Mouse (Mus musculus): ENCODE data around the gene Gm19402.

Gene Gm19402

GRCm38 (mm10) chr10:77690356-77690807 is at the start of gene Gm19402:
Gene Gm19402, minus strand, starts transcription at chr10:77690757.
- in situ Hi-C loops (cut with MboI, MseI), result loop anchor here (25.0 kb wide), 1 partner anchor 1947 kb away; the partner anchor contains the start of genes Odf3l2 and Shc2

GRCm38 (mm10) chr10:77738929-77739328 is 48.4 kb upstream of the Gm19402 start:
- in situ Hi-C loops (cut with MboI, MseI), result no loop called here

GRCm38 (mm10) chr10:77735928-77736327 is 45.4 kb upstream of the Gm19402 start:
- in situ Hi-C loops (cut with MboI, MseI), result no loop called here

- in situ Hi-C loops (cut with MboI, MseI), result no loop called here
These were observed 38.7 kb upstream of the Gm19402 start for GRCm38 (mm10) chr10:77729241-77729640.

GRCm38 (mm10) chr10:77728280-77728679 is 37.7 kb upstream of the Gm19402 start:
- in situ Hi-C loops (cut with MboI, MseI), result no loop called here

GRCm38 (mm10) chr10:77726186-77726585 is 35.6 kb upstream of the Gm19402 start, which contains the start of gene Gm10100:
Gene Gm10100, plus strand, starts transcription at chr10:77726486.
- in situ Hi-C loops (cut with MboI, MseI), result no loop called here

GRCm38 (mm10) chr10:77724855-77725254 is 34.3 kb upstream of the Gm19402 start:
- in situ Hi-C loops (cut with MboI, MseI), result loop anchor here (25.0 kb wide), 1 partner anchor 1012 kb away; no protein-coding TSS in a partner anchor

- in situ Hi-C loops (cut with MboI, MseI), result loop anchor here (25.0 kb wide), 1 partner anchor 1017 kb away; no protein-coding TSS in a partner anchor
These were observed 29.7 kb upstream of the Gm19402 start, which contains the start of gene Krtap12-1 for GRCm38 (mm10) chr10:77720299-77720698. Gene Krtap12-1, plus strand, starts transcription at chr10:77720599.

GRCm38 (mm10) chr10:77715507-77715906 is 24.9 kb upstream of the Gm19402 start, which contains the start of gene Gm10142:
Gene Gm10142, plus strand, starts transcription at chr10:77715807.
- in situ Hi-C loops (cut with MboI, MseI), result loop anchor here (25.0 kb wide), 1 partner anchor 1022 kb away; no protein-coding TSS in a partner anchor

- in situ Hi-C loops (cut with MboI, MseI), result loop anchor here (25.0 kb wide), 1 partner anchor 1024 kb away; no protein-coding TSS in a partner anchor
These were observed 23.2 kb upstream of the Gm19402 start for GRCm38 (mm10) chr10:77713734-77714133.

- in situ Hi-C loops (cut with MboI, MseI), result loop anchor here (25.0 kb wide), 1 partner anchor 1026 kb away; no protein-coding TSS in a partner anchor
These were observed 20.6 kb upstream of the Gm19402 start, which contains the start of gene Gm10024 for GRCm38 (mm10) chr10:77711157-77711556. Gene Gm10024, plus strand, starts transcription at chr10:77711457.

- in situ Hi-C loops (cut with MboI, MseI), result loop anchor here (25.0 kb wide), 1 partner anchor 1027 kb away; no protein-coding TSS in a partner anchor
These were observed 19.3 kb upstream of the Gm19402 start for GRCm38 (mm10) chr10:77709831-77710230.

GRCm38 (mm10) chr10:77706326-77706725 is 15.8 kb upstream of the Gm19402 start, which contains the start of gene Gm10272:
Gene Gm10272, plus strand, starts transcription at chr10:77706626.
- in situ Hi-C loops (cut with MboI, MseI), result loop anchor here (25.0 kb wide), 1 partner anchor 1031 kb away; no protein-coding TSS in a partner anchor

GRCm38 (mm10) chr10:77697133-77697532 is 6.6 kb upstream of the Gm19402 start, which contains the start of gene Gm9508:
Gene Gm9508, minus strand, starts transcription at chr10:77697233.
- in situ Hi-C loops (cut with MboI, MseI), result loop anchor here (25.0 kb wide), 1 partner anchor 1940 kb away; the partner anchor contains the start of genes Odf3l2 and Shc2

- in situ Hi-C loops (cut with MboI, MseI), result loop anchor here (25.0 kb wide), 1 partner anchor 1950 kb away; the partner anchor contains the start of genes Odf3l2 and Shc2
These were observed 3.5 kb downstream of the Gm19402 start for GRCm38 (mm10) chr10:77687021-77687420.

GRCm38 (mm10) chr10:77685895-77686664 is 4.5 kb downstream of the Gm19402 start, which contains the start of gene Tspear:
Gene Tspear, plus strand, starts transcription at chr10:77686569.
- in situ Hi-C loops (cut with MboI, MseI), result loop anchor here (25.0 kb wide), 1 partner anchor 1951 kb away; the partner anchor contains the start of genes Odf3l2 and Shc2

GRCm38 (mm10) chr10:77684181-77684580 is 6.4 kb downstream of the Gm19402 start:
- in situ Hi-C loops (cut with MboI, MseI), result loop anchor here (25.0 kb wide), 1 partner anchor 1953 kb away; the partner anchor contains the start of genes Odf3l2 and Shc2

- in situ Hi-C loops (cut with MboI, MseI), result loop anchor here (25.0 kb wide), 1 partner anchor 1954 kb away; the partner anchor contains the start of genes Odf3l2 and Shc2
These were observed 7.6 kb downstream of the Gm19402 start for GRCm38 (mm10) chr10:77682994-77683393.

GRCm38 (mm10) chr10:77677562-77677961 is 13.0 kb downstream of the Gm19402 start:
- in situ Hi-C loops (cut with MboI, MseI), result loop anchor here (25.0 kb wide), 1 partner anchor 1960 kb away; the partner anchor contains the start of genes Odf3l2 and Shc2

GRCm38 (mm10) chr10:77673765-77674164 is 16.8 kb downstream of the Gm19402 start:
- in situ Hi-C loops (cut with MboI, MseI), result no loop called here

GRCm38 (mm10) chr10:77671519-77671918 is 19.0 kb downstream of the Gm19402 start:
- in situ Hi-C loops (cut with MboI, MseI), result no loop called here

All from T-helper 1 cell (primary cell).